Mouse (Mus musculus): ENCODE measurements around the gene Fmo5. TPM values are rescaled to one million over a fixed set of nuclear protein-coding genes. Genes with fewer than 3 reads are reported as not detected.
A peak's percentile ranks its signal among the peaks of the same experiment; 100 is the strongest.

Gene Fmo5
- polyA plus RNA-seq, 1 experiment, result 0.66 TPM

DNA sequence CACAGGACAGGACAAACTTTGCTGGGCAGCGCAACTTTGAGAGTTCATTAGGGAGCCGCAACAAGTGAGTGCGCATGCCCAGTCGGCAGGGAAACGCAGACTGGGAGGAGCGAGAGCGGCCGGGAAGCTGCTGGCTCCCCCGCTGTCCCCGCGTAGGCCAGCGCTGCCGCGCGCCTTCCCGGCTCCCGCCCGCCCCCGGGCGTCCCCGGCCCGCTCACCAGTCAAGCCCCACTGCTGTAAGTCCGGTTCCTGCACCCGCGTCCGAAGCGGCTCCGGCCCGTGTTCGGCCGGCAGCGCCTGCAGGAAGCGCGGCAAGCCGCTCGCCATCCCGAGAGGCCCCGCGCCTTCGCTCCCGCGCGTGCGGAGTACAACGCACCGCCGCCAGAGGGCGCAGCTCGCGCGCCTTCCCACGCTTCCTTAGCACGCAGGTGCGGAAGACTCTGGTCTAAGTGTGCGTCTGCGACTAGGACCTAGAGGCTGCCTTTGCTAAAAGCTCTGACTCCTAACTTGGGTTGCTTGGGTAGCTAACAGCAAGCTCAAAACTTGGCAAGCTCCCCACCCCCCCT, 18.7 kb upstream of the Fmo5 start, which contains the start of gene Chd1l:
Gene Chd1l, minus strand, starts transcription at position 359 of the 566 bp plus-strand sequence.
- TF ChIP-seq CTCF (IDR thresholded peaks at IDR 0.05; ENCODE audit: borderline replicate concordance, extremely low read depth, insufficient read depth, insufficient read length) (peak; percentile 99), POLR2A (IDR thresholded peaks at IDR 0.05; ENCODE audit: borderline replicate concordance, extremely low read depth, insufficient read depth, insufficient read length, poor library complexity, severe bottlenecking) (peak; percentile 65)
- DNase-seq (ENCODE audit: low read depth), result peak; percentile 95

DNA sequence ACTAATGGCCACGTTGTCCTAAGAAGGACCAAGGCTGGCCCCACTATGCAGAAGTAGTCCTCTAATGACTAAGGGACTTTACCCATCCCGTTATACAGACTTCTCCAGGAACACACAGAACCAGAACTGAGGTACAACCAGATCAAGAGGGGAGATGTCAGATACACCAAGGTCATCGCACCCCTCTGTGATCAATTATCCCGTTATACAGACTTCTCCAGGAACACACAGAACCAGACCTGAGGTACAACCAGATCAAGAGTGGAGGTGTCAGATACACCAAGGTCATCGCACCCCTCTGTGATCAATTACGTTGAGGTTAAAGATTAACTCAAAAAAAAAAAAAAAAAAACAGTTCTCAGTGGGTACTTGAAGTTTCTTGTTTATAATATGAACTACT, 17.6 kb upstream of the Fmo5 start:
- DNase-seq (ENCODE audit: low read depth), result no peak
- TF ChIP-seq CTCF (IDR thresholded peaks at IDR 0.05; ENCODE audit: borderline replicate concordance, extremely low read depth, insufficient read depth, insufficient read length), result no peak
- TF ChIP-seq POLR2A (IDR thresholded peaks at IDR 0.05; ENCODE audit: borderline replicate concordance, extremely low read depth, insufficient read depth, insufficient read length, poor library complexity, severe bottlenecking), result no peak

DNA sequence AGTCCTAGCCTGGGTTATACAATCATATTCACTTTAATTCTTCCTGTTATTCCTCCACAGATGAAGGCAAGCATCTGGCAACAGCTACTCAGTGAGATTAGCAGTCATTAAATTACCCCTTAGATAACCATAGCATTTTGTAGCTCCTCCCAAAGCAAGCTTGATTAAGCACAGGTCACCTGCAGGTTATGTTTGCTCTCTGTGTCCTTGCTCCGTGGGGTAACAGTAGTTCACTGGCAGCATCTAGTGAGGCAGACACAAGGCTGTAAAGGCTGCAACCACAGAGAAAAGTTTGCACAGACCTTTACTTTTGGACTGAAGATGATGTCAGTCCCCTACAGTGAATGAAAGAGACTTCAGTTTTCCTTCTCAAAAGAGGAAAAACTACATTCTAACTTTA, 13.4 kb upstream of the Fmo5 start:
- no peak for DNase-seq (ENCODE audit: low read depth)
- TF ChIP-seq CTCF (IDR thresholded peaks at IDR 0.05; ENCODE audit: borderline replicate concordance, extremely low read depth, insufficient read depth, insufficient read length) (no peak), POLR2A (IDR thresholded peaks at IDR 0.05; ENCODE audit: borderline replicate concordance, extremely low read depth, insufficient read depth, insufficient read length, poor library complexity, severe bottlenecking) (no peak)

DNA sequence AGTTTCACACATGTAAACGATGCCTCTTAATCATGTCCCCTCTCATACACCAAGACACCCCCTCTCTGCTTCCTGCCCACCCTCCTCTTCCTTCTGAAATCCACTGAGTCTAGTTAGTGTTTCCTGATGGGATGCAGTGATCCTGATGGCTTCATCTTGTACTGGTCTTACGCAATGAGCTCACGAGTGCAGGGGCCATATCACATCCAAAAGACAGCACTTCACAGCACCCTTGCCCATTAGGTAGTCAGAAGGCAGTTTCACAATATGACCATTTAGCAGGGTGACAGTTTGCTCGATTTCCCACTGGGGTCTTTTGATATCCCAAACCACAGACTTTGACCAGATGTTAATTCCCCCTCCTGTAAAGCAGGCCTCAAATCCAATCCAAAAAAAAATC, 12.7 kb upstream of the Fmo5 start:
- TF ChIP-seq CTCF (IDR thresholded peaks at IDR 0.05; ENCODE audit: borderline replicate concordance, extremely low read depth, insufficient read depth, insufficient read length) (no peak), POLR2A (IDR thresholded peaks at IDR 0.05; ENCODE audit: borderline replicate concordance, extremely low read depth, insufficient read depth, insufficient read length, poor library complexity, severe bottlenecking) (no peak)
- DNase-seq (ENCODE audit: low read depth), result no peak

DNA sequence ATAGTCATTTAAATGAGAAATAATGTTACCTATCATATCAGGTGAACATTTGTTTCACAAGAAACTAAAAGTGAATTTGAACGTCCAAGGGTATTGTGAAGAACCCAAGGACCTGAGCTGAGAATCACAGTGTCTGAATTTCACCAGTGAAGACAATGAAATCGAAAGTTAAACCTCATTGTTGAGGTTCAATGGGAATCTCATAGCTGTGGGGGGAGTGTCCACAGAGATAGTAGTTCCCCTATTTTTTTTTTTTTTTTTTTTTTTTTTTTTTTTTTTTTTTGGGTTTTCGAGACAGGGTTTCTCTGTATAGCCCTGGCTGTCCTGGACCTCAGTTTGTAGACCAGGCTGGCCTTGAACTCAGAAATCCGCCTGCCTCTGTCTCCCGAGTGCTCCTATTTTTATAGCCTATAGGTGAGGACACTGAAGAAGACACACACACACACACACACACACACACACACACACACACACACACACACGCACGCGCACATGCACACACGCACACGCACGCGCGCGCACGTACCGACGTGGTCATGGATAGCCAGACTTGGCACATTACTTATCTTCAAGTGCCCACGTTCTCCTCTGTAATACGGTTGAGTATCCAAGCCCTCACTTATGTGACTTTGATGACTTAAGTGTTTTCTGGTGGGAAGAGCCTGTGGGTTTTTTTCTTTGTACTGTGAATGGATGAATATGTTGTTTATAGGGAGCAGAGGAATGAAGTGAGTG, 11.3 kb upstream of the Fmo5 start:
- DNase-seq (ENCODE audit: low read depth), result no peak
- no peak for TF ChIP-seq POLR2A (IDR thresholded peaks at IDR 0.05; ENCODE audit: borderline replicate concordance, extremely low read depth, insufficient read depth, insufficient read length, poor library complexity, severe bottlenecking)
- TF ChIP-seq CTCF (IDR thresholded peaks at IDR 0.05; ENCODE audit: borderline replicate concordance, extremely low read depth, insufficient read depth, insufficient read length), result no peak

DNA sequence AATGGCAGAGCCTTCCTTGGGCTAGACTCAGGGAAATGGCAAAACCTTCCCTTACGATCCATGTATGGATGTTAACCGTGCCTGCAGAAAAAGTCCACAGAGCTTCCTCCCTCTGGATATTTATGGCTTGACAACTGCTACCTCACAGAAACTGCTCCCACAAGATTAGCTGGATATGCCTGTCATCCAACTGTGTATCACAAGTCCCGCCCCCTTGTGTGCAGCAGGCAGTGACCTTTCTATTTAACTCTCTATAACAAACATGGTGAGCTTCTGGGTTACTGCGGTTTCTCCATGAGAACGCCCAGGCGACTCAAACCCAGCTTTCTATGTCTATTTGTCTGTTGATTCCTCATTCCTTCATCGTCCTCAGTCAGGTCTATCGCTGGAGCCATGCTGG, 10.7 kb upstream of the Fmo5 start:
- TF ChIP-seq POLR2A (IDR thresholded peaks at IDR 0.05; ENCODE audit: borderline replicate concordance, extremely low read depth, insufficient read depth, insufficient read length, poor library complexity, severe bottlenecking) (no peak), CTCF (IDR thresholded peaks at IDR 0.05; ENCODE audit: borderline replicate concordance, extremely low read depth, insufficient read depth, insufficient read length) (no peak)
- no peak for DNase-seq (ENCODE audit: low read depth)

DNA sequence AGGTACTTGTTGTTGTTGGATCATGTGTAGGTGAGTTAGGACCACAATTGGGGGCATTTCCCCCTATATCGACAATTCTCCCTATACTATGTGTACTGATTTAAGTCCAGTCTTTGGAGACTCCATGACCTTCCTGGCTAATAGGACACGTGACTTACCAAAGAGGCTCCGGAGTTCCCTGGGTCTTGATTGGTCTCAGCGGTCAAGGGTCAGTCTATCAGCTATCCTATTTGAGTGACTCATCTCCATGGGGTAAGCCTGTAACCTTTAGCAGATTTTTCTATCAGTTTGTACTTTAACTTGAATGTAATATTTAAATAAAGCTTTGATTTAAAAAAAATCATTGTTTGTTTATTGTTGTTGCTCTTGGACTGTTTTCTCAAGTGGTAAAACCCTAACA, 7.9 kb upstream of the Fmo5 start:
- no peak for DNase-seq (ENCODE audit: low read depth)
- TF ChIP-seq CTCF (IDR thresholded peaks at IDR 0.05; ENCODE audit: borderline replicate concordance, extremely low read depth, insufficient read depth, insufficient read length) (no peak), POLR2A (IDR thresholded peaks at IDR 0.05; ENCODE audit: borderline replicate concordance, extremely low read depth, insufficient read depth, insufficient read length, poor library complexity, severe bottlenecking) (no peak)

DNA sequence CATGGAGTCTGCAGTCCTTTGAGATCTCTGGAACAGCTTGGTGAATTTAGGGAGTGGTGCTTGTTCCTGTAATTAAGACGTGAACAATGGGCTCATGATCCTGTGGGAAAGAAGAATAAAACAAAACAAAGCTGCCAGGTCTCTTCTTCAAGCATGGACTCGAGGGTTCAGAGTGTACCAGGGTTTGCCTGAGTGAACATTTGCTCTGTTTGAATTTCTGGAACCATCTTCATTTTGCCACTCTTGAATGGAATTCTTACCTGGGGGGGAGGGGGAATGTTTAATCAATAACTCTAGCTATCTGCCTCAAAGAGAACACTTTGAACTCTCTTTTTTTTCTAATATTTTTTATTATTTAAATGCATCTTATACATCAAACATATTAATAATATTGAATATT, 4.0 kb upstream of the Fmo5 start:
- DNase-seq (ENCODE audit: low read depth), result no peak
- TF ChIP-seq CTCF (IDR thresholded peaks at IDR 0.05; ENCODE audit: borderline replicate concordance, extremely low read depth, insufficient read depth, insufficient read length), result no peak

DNA sequence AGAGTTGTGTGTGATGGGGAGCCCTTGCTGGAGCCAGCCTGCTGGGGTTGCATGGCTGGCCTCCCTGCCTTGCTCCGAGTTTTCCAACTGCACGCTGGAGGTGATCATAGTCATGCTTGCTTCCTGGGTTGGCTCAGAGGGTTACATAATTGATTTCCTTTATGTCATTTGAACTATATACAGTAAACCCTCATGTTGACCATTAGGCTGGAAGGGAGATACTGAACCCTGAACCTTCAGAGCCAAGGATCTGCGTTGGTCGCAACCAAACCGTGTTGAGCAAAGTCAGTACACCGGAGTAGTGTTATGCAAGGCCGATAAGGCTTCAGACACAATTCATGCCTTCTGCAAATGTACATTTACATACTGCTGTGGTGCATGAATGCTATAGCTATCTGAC, 711 bp upstream of the Fmo5 start:
- TF ChIP-seq POLR2A (IDR thresholded peaks at IDR 0.05; ENCODE audit: borderline replicate concordance, extremely low read depth, insufficient read depth, insufficient read length, poor library complexity, severe bottlenecking), result no peak
- no peak for TF ChIP-seq CTCF (IDR thresholded peaks at IDR 0.05; ENCODE audit: borderline replicate concordance, extremely low read depth, insufficient read depth, insufficient read length)
- DNase-seq (ENCODE audit: low read depth), result no peak

DNA sequence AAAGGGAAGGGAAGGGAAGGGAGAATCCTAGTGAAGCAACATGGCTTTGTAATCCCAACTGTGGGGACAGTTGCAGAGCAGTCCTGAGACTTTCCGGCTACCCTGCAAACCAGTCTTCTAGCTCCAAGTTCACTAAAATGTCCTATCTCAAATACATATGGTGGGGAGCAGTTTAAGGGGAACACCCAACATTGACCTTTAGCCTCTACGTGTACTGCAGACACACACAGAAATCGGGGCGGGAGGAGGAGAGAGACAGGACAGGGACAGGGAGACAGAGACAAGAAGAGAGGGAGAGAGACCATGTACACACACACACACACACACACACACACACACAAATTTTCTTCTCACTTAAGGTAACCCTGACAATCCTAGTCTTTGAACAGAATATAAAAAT, 1.3 kb downstream of the Fmo5 start:
- TF ChIP-seq POLR2A (IDR thresholded peaks at IDR 0.05; ENCODE audit: borderline replicate concordance, extremely low read depth, insufficient read depth, insufficient read length, poor library complexity, severe bottlenecking) (no peak), CTCF (IDR thresholded peaks at IDR 0.05; ENCODE audit: borderline replicate concordance, extremely low read depth, insufficient read depth, insufficient read length) (no peak)
- DNase-seq (ENCODE audit: low read depth), result no peak

DNA sequence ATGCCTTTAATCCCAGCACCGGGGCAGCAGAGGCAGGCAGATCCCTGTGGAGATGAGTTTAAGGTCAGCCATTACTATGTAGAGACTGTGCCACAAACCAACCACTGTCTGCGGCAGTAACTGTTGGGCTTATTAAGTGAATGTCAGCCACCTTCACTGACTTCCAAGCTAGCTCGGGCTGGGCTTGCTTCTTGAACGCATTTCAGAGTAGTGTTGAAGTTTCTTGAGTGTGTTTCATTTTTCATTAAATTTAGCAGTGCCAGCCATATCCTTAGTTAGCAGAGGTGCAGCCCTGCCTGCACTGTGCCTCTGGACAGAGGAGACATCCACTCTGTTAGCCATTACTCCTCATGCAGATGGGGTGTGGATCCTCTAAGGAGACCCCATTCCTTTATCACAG, 2.1 kb downstream of the Fmo5 start:
- TF ChIP-seq CTCF (IDR thresholded peaks at IDR 0.05; ENCODE audit: borderline replicate concordance, extremely low read depth, insufficient read depth, insufficient read length) (no peak), POLR2A (IDR thresholded peaks at IDR 0.05; ENCODE audit: borderline replicate concordance, extremely low read depth, insufficient read depth, insufficient read length, poor library complexity, severe bottlenecking) (no peak)
- no peak for DNase-seq (ENCODE audit: low read depth)

DNA sequence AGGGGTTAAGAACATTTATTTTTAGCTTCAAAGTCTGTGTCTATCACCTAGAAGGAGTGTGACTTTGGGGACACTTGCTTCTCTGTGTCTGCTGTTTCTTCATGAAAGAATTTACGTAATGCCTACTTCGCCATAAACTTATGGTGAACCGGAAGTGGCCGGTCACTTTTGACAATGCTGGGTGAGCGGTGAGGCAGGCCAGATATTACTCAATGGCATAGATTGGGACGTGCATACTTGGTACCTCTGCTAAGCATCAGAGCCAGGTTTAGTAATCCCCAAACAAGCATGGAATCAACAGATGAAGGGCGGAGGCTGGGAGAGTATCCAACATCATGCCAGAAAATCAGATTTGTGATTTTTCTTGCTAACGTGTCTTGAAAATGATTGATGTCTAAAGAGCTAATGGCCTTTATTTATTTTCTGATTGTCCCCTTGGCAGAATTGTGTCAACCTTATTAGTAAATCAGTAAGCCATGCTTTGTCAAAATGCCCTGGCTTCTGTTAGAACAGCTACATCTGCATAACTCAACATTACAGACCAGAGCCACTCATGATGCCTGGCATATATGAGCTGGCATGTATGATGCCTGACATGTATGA, 2.8 kb downstream of the Fmo5 start:
- no peak for TF ChIP-seq POLR2A (IDR thresholded peaks at IDR 0.05; ENCODE audit: borderline replicate concordance, extremely low read depth, insufficient read depth, insufficient read length, poor library complexity, severe bottlenecking)
- TF ChIP-seq CTCF (IDR thresholded peaks at IDR 0.05; ENCODE audit: borderline replicate concordance, extremely low read depth, insufficient read depth, insufficient read length), result no peak
- DNase-seq (ENCODE audit: low read depth), result no peak
